Mouse (Mus musculus): Measurements from ENCODE around the gene Parn. TPM values are rescaled to one million over a fixed set of nuclear protein-coding genes. Genes with fewer than 3 reads are reported as not detected.
"Not testable (repeated sequence)": the region's sequence is repeated elsewhere in the genome, so short reads cannot be mapped to it uniquely, and the experiment has no call there.

Gene Parn
- 10 to 100 TPM; 27.9 to 28.3 TPM for total RNA-seq (2021)
- long read RNA-seq, experiment 1, transcript Parn-201 (24 exons, 2,906 nt), result major isoform, 24 of 41 reads
- long read RNA-seq, experiment 1, partial matches to known transcripts, result 5 of 41 reads
- long read RNA-seq, experiment 1, other reads (novel, unspliced or antisense), result 12 of 41 reads
- long read RNA-seq, experiment 2, transcript Parn-201 (24 exons, 2,906 nt), result major isoform, 21 of 33 reads
- long read RNA-seq, experiment 2, partial matches to known transcripts, result 4 of 33 reads
- long read RNA-seq, experiment 2, other reads (novel, unspliced or antisense), result 8 of 33 reads

- peak; percentile 92 to 94 for DNase-seq (ENCODE audit: low spot score in 2 of 2)
- intact Hi-C loops (cut with DNase I), result no loop called here
These were observed at the start of gene Parn for GRCm38 (mm10) chr16:13667878-13668343. Parn (minus strand) TSS chr16:13668170.

GRCm38 (mm10) chr16:13716821-13717553 is 49.0 kb upstream of the Parn start:
- intact Hi-C loops (cut with DNase I), result no loop called here

GRCm38 (mm10) chr16:13714910-13715309 is 46.9 kb upstream of the Parn start:
- intact Hi-C loops (cut with DNase I), result no loop called here
- DNase-seq (ENCODE audit: low spot score in 2 of 2), result no peak

More at GRCm38 (mm10) chr16:13716821-13717553, 49.0 kb upstream of the Parn start:
- DNase-seq (ENCODE audit: low spot score in 2 of 2), result no peak

DNA sequence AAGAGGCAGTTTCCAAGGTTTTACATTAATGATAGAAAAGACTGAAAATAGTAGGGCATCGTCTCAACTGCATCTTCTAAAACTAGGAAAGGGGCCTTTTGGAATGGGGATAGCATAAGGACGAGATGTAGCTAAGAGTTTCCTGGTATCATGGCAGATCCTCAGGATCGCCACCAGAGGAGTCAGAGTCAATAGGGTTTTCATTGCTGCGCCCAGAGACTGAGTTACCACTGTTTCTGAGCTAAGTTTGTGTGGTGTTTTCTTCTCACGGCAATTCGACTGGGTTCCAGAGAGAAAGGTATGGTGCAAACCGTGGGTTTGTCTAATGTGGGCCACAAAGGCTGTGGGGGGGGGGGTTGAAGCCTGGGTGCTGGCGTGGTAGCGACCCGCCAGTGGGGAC is 36.7 kb upstream of the Parn start:
- DNase-seq (ENCODE audit: low spot score in 2 of 2), result no peak
- intact Hi-C loops (cut with DNase I), result no loop called here

- intact Hi-C loops (cut with DNase I), result no loop called here
- no peak for DNase-seq (ENCODE audit: low spot score in 2 of 2)
These were observed 34.2 kb upstream of the Parn start for GRCm38 (mm10) chr16:13702184-13702583.

DNA sequence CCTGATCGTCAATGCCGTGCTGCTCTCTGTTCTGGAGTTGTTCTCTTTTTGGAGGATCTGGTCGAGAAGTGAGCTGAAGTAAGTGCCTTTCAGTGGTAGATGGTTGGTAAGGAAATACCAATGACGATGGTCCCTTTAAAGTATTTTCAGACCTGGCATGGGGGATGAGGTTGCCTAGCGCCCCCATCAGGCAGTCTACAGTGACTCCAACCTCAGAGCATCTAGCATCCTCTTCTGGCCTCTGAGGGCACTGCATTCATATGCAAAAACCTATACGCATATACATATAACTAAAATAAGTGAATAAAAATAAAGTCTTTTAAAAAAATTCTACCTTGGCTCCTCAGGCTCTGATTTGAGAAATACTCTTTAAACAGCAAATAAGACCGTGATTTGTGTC is 31.0 kb upstream of the Parn start:
- peak in 1 of 2 experiments; percentile 18 for DNase-seq (ENCODE audit: low spot score in 2 of 2)
- intact Hi-C loops (cut with DNase I), result no loop called here

GRCm38 (mm10) chr16:13678601-13679319 is 10.8 kb upstream of the Parn start:
- intact Hi-C loops (cut with DNase I), result no loop called here
- DNase-seq (ENCODE audit: low spot score in 2 of 2), result no peak

DNA sequence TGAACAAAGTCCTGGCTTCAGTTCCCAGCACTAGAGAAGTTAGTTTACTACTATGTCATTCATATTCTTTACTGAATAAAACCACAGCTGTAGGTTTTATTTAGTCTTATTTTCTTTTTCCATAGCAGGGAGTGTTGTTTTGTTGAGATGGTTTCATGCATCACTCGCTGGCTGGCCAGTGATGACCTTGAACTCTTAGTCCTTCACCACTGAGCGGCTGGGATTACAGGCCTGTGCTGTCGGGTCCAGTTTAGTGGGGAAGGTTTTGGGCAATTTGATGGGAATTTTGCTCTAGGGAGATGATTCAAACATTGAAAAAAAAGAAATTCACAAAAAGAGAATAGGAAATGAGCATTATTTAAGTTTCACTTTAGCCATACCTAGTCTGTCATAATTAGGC is 6.5 kb upstream of the Parn start:
- DNase-seq (ENCODE audit: low spot score in 2 of 2), result no peak
- intact Hi-C loops (cut with DNase I), result loop anchor here (5.0 kb wide), 1 partner anchor 108 kb away; the partner anchor contains the start of gene Rrn3

- intact Hi-C loops (cut with DNase I), result loop anchor here (5.0 kb wide), 1 partner anchor 109 kb away; the partner anchor contains the start of gene Rrn3
- no peak for DNase-seq (ENCODE audit: low spot score in 2 of 2)
These were observed 5.1 kb upstream of the Parn start for GRCm38 (mm10) chr16:13673114-13673513.

DNA sequence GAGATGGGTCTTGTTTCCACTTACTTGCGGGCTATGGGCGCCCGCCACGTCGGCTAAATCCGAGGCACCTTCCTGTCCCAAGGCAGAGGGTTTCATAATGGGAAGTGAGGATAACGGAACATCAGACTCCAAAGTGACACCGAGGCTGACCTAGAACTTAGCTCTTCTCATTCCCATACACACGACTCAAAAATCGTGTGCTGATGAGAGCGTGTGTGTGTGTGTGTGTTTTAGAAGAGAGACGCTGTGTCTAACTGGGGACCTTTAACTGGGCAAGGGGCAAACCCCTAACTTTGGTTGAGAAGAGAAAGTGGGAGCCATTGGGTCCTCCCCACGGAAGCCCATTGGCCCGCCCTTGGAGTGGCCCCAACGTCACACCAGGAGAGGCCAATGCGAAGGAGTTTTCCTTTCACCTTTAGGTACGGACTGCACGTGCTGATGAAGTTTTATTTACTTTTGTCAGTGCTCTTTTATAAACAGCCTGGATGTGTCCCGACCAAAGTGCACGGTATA is 4.5 kb upstream of the Parn start:
- peak; percentile 21 to 32 for DNase-seq (ENCODE audit: low spot score in 2 of 2)
- intact Hi-C loops (cut with DNase I), result loop anchor here (5.0 kb wide), 1 partner anchor 110 kb away; the partner anchor contains the start of gene Rrn3

GRCm38 (mm10) chr16:13671685-13672385 is 3.9 kb upstream of the Parn start, which contains the start of the genes Bfar and 3110001I22Rik:
Bfar (plus strand) TSS chr16:13671858.
3110001I22Rik (plus strand) TSS chr16:13671929.
- intact Hi-C loops (cut with DNase I), result loop anchor here (5.0 kb wide), 1 partner anchor 110 kb away; the partner anchor contains the start of gene Rrn3
- DNase-seq (ENCODE audit: low spot score in 2 of 2), result peak; percentile 87

DNA sequence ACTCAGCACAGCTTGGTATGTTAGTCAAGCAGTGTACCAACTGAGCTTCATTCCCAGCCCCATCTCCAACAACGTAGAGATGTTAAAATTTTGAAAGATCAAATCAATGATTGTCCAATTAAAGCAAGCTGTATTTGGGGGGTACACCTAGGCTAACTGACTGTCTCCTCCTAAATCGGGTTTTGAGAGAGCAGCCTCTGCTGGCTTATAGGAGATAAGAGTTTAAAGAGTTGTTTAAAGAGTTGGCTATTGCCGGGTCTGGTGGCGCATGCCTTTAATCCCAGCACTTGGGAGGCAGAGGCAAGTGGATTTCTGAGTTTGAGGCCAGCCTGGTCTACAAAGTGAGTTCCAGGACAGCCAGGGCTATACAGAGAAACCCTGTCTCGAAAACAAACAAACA is 2.9 kb upstream of the Parn start:
- intact Hi-C loops (cut with DNase I), result loop anchor here (5.0 kb wide), 1 partner anchor 111 kb away; the partner anchor contains the start of gene Rrn3
- not testable (repeated sequence) for DNase-seq (ENCODE audit: low spot score in 2 of 2)

GRCm38 (mm10) chr16:13669282-13669681 is 1.3 kb upstream of the Parn start:
- intact Hi-C loops (cut with DNase I), result no loop called here

DNA sequence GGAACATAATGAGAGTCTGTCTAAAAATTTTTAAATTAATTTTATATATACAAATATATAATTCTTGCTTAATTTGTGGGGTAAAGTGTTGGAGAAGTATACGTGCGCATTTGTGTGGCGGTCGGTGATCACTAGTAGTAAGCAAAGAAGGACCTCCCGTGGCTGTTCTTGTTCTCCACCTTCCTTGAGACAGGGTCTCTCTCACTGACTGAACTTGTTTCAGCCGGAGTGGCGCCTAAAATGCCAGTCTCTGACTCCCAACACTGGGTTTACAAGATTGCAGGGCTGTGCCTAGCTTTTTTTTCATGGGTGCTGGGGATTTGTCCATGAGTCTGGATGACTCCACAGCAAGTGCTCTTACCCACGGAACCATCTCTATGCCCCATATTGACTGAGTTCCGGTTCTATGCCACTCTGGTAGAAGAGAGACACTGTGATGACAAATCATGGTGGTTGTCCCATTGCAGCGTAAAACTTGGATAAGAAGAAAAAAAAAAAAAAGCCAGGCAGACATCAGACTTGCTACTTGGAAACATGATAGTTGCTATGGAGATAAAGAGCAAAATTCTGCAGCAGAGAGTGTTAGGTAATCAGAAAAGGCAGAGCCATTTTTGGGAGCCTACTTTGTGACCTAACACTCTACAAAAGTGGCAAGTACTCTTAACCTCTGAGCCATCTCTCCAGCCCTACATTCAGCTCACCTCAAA is 585 bp upstream of the Parn start:
- no peak for DNase-seq (ENCODE audit: low spot score in 2 of 2)
- intact Hi-C loops (cut with DNase I), result no loop called here

More at GRCm38 (mm10) chr16:13669282-13669681, 1.3 kb upstream of the Parn start:
- no peak for DNase-seq (ENCODE audit: low spot score in 2 of 2)

DNA sequence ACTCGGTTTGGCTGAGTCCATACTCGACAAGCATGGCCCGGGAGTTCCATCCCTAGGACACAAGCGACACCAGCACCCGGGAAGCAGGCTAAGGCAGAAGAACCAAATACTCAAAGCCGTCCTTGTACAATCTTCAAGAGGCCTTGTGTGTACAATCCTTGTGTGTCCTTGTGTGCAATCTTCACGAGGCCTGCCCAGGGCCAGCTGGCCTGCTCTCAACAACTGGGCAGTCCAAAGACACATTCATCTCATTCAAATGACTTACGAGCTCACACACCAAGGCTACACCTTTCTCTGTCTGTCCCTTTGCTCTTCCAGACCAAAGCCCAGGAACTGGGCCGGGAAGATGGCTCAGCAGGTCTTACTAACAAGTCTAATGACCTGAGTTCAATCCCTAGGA is 7.2 kb downstream of the Parn start:
- intact Hi-C loops (cut with DNase I), result no loop called here
- no peak for DNase-seq (ENCODE audit: low spot score in 2 of 2)

DNA sequence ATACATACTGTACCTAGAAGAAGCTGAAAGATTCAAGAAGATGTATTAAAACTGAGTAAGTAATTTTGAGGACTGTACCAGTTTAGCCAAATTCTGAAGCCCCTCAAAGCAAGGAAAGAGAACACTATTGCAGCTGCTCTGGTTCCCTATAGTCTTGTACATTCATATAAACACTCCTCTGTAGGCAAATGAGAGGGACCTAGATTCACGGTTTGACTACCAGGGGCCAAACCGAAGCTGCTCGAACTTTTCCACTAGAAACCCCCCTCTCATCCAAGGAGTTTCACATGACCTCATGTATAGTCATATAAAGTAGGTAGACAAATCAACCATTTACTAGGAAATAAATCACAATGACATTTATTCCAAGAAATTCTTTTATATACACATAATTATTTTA is 9.1 kb downstream of the Parn start:
- no peak for DNase-seq (ENCODE audit: low spot score in 2 of 2)
- intact Hi-C loops (cut with DNase I), result no loop called here

DNA sequence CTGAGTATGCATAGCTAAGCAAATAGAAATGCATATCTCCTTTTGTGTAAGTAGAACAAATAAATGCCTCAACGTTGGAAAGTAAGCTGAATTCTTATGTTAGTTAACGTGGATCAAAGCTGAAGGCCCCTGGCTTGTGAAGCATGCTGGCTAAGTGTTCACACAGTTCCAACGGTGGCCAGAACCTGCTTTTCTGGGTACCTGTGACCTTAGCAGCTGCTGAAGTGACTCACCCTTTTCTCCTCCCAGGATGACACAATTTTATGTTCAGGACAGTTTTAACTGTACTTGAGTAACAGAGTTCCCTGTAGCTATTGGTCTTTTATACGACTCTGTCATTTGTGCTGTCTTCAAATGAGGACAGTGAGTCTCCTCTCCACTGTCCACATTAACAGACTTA is 22.0 kb downstream of the Parn start:
- no peak for DNase-seq (ENCODE audit: low spot score in 2 of 2)
- intact Hi-C loops (cut with DNase I), result no loop called here

GRCm38 (mm10) chr16:13644474-13644873 is 23.5 kb downstream of the Parn start:
- DNase-seq (ENCODE audit: low spot score in 2 of 2), result no peak
- intact Hi-C loops (cut with DNase I), result no loop called here
